Mouse (Mus musculus): ENCODE measurements at regions not wholly inside any gene's neighbourhood (a gene's known extent, or its start where the extent isn't known, plus 50 kb on each side); places are given as distances from the start of the nearest gene placed in this dataset.

DNA sequence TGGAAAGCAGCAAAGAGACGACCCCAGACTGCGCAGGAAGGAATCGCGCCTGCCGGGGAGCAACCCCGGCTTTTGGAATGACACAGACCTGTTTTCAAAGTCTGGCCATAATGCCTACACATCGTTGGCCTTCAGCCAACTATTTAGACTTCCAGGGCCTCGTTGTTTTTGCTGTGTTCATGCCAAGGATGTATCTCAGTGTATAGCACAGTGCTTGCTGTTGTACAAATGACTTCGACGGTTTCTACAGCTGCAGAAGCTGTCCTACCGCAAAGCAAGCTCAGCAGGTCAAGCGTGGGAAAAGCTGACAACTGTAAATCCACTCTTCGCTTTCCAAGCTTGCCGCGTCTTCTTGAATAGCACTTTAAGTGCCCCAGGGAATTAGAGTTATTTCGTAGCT lies 129.1 kb upstream of the 9330182O14Rik start:
- dilution Hi-C loops (cut with MboI; ENCODE audit: extremely low pct_ligation_motif_present, extremely low pct_unique_long_range_greater_than_20kb, low sequenced_read_pairs) (no loop called here), in situ Hi-C loops (cut with MboI; ENCODE audit: low pct_ligation_motif_present, low pct_unique_long_range_greater_than_20kb, low sequenced_read_pairs) (no loop called here)
- TF ChIP-seq IRF4 (IDR thresholded peaks at IDR 0.05; ENCODE audit: low read depth, low read length) (no peak), SMC3 (IDR thresholded peaks at IDR 0.05; ENCODE audit: low read depth, low read length) (no peak), KAT2A (IDR thresholded peaks at IDR 0.05; ENCODE audit: insufficient replicate concordance, low read length) (no peak), MXI1 (IDR thresholded peaks at IDR 0.05; ENCODE audit: low read depth, low read length) (no peak), ZKSCAN1 (IDR thresholded peaks at IDR 0.05; ENCODE audit: borderline replicate concordance, low read depth, low read length) (no peak), JUN (IDR thresholded peaks at IDR 0.05; ENCODE audit: insufficient read depth, low read depth, low read length) (no peak), USF1 (IDR thresholded peaks at IDR 0.05; ENCODE audit: low read depth, low read length) (no peak), ZC3H11A (IDR thresholded peaks at IDR 0.05; ENCODE audit: low read depth, low read length) (no peak), MYC (IDR thresholded peaks at IDR 0.05; ENCODE audit: low read depth, low read length) (no peak), HCFC1 (IDR thresholded peaks at IDR 0.05; ENCODE audit: low read depth, low read length) (no peak), ZNF384 (IDR thresholded peaks at IDR 0.05; ENCODE audit: low read depth, low read length) (no peak), E2F4 (IDR thresholded peaks at IDR 0.05; ENCODE audit: insufficient replicate concordance, low read depth, low read length) (no peak), SIN3A (IDR thresholded peaks at IDR 0.05; ENCODE audit: low read length) (no peak), MAX (IDR thresholded peaks at IDR 0.05; ENCODE audit: low read length) (no peak)
- no peaks in the 10 kb centered on the region for H3K27me3 ChIP-seq (replicated peaks)
- H3K9ac ChIP-seq (ENCODE audit: insufficient read depth, low read depth) = no peak overlapping the region
- no peaks in the 10 kb centered on the region for H3K4me1 ChIP-seq (ENCODE audit: control insufficient read depth in 1 of 2, insufficient read depth in 2 of 2)
- H3K27ac ChIP-seq (ENCODE audit: insufficient read depth, low read depth) = no peak overlapping the region
- peaks cover 68% of the 10 kb centered on the region for H3K9me3 ChIP-seq (replicated peaks; ENCODE audit: low read length)
- DNase-seq (ENCODE audit: extremely low read depth) = no peak
- no peak overlapping the region for H3K4me3 ChIP-seq (replicated peaks in 1 of 3; ENCODE audit: low read depth in 2 of 3, low read length in 2 of 3, poor library complexity in 1 of 3)
- no peak overlapping the region for H3K4me2 ChIP-seq (ENCODE audit: insufficient read depth, low read depth, poor library complexity, severe bottlenecking)
- H3K36me3 ChIP-seq (replicated peaks in 1 of 2; ENCODE audit: control insufficient read depth in 1 of 2, insufficient read depth in 1 of 2, low read length in 1 of 2) = no peaks in the 10 kb centered on the region
- H3K79me2 ChIP-seq (replicated peaks; ENCODE audit: control insufficient read depth, extremely low read depth, insufficient read depth, poor library complexity, severe bottlenecking) = no peaks in the 10 kb centered on the region

- Histone ChIP-seq H3K27me3 (replicated peaks) (no peaks in the 10 kb centered on the region), H3K9ac (ENCODE audit: insufficient read depth, low read depth) (no peak overlapping the region), H3K4me3 (replicated peaks in 1 of 3; ENCODE audit: low read depth in 2 of 3, low read length in 2 of 3, poor library complexity in 1 of 3) (no peak overlapping the region), H3K79me2 (replicated peaks; ENCODE audit: control insufficient read depth, extremely low read depth, insufficient read depth, poor library complexity, severe bottlenecking) (no peaks in the 10 kb centered on the region), H3K9me3 (replicated peaks; ENCODE audit: low read length) (peaks cover 54% of the 10 kb centered on the region), H3K36me3 (replicated peaks in 1 of 2; ENCODE audit: control insufficient read depth in 1 of 2, insufficient read depth in 1 of 2, low read length in 1 of 2) (no peaks in the 10 kb centered on the region), H3K27ac (ENCODE audit: insufficient read depth, low read depth) (no peak overlapping the region), H3K4me1 (ENCODE audit: control insufficient read depth in 1 of 2, insufficient read depth in 2 of 2) (no peaks in the 10 kb centered on the region), H3K4me2 (ENCODE audit: insufficient read depth, low read depth, poor library complexity, severe bottlenecking) (no peak overlapping the region)
- DNase-seq (ENCODE audit: extremely low read depth) = no peak
- TF ChIP-seq NELFE (IDR thresholded peaks at IDR 0.05; ENCODE audit: low read depth, low read length) (no peak), TBP (conservative IDR thresholded peaks at IDR 0.05; ENCODE audit: low read depth, low read length) (no peak), GABPA (IDR thresholded peaks at IDR 0.05; ENCODE audit: insufficient replicate concordance, low read depth, low read length) (no peak), MEF2A (IDR thresholded peaks at IDR 0.05; ENCODE audit: borderline replicate concordance, low read depth, low read length) (no peak), ZC3H11A (IDR thresholded peaks at IDR 0.05; ENCODE audit: low read depth, low read length) (no peak), CTCF (conservative IDR thresholded peaks at IDR 0.05 in 1 of 2, IDR thresholded peaks at IDR 0.05 in 1 of 2; ENCODE audit: low read depth in 2 of 2, low read length in 2 of 2) (no peak), BHLHE40 (IDR thresholded peaks at IDR 0.05; ENCODE audit: low read depth, low read length) (no peak), RAD21 (IDR thresholded peaks at IDR 0.05; ENCODE audit: low read depth, low read length) (no peak), CHD2 (IDR thresholded peaks at IDR 0.05; ENCODE audit: low read length) (no peak), KAT2A (IDR thresholded peaks at IDR 0.05; ENCODE audit: insufficient replicate concordance, low read length) (no peak), MAZ (IDR thresholded peaks at IDR 0.05; ENCODE audit: low read depth, low read length) (no peak), MAFK (IDR thresholded peaks at IDR 0.05; ENCODE audit: insufficient replicate concordance, low read length) (no peak), PAX5 (IDR thresholded peaks at IDR 0.05; ENCODE audit: low read length) (no peak), POLR2A (IDR thresholded peaks at IDR 0.05; ENCODE audit: low read depth, low read length) (no peak), JUN (IDR thresholded peaks at IDR 0.05; ENCODE audit: insufficient read depth, low read depth, low read length) (no peak), ZKSCAN1 (IDR thresholded peaks at IDR 0.05; ENCODE audit: borderline replicate concordance, low read depth, low read length) (no peak), POLR2AphosphoS2 (IDR thresholded peaks at IDR 0.05; ENCODE audit: low read depth, low read length) (no peak), RCOR1 (conservative IDR thresholded peaks at IDR 0.05; ENCODE audit: low read depth, low read length) (no peak), JUND (conservative IDR thresholded peaks at IDR 0.05; ENCODE audit: low read depth, low read length) (no peak), CHD1 (IDR thresholded peaks at IDR 0.05; ENCODE audit: low read depth, low read length) (no peak)
- in situ Hi-C loops (cut with MboI; ENCODE audit: low pct_ligation_motif_present, low pct_unique_long_range_greater_than_20kb, low sequenced_read_pairs) = no loop called here
- dilution Hi-C loops (cut with MboI; ENCODE audit: extremely low pct_ligation_motif_present, extremely low pct_unique_long_range_greater_than_20kb, low sequenced_read_pairs) = no loop called here
These were observed 126.3 kb upstream of the 9330182O14Rik start for GRCm38 (mm10) chr15:40007844-40008243.

Data from CH12.LX (cell line).